Mouse (Mus musculus): ENCODE results near the gene Cd5.

DNA sequence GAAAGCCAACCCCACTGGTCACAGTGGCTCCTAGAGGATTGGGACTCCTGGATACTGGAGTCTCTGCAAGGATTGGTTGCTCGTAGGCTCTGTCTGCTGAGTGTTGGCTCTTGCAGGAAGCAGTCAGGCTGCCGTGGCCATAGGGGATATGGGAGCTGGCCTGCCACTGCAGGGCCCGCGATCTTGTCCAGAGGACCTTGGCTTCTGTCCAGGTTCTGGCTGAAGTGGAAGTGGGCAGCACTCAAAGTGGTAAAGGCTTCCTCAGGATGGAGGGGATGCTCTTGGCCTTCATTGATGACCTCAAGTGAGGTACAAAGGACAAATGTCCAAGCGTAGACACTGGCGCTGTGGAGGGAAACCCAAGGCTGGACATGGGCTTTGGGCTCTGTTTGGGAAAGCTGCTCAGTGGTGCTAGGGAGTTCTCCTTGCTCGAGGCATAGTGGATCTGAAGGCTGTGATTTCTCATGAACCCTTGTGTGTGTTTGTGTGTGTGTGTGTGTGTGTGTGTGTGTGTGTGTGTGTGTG lies 20.5 kb downstream of the Cd5 start:
- no peak for TF ChIP-seq CTCF (IDR thresholded peaks at IDR 0.05; ENCODE audit: extremely low read depth, insufficient read length, insufficient replicate concordance, low read depth, low read length)
- TF ChIP-seq POLR2A (IDR thresholded peaks at IDR 0.05; ENCODE audit: low read depth, low read length), result no peak
